Mouse (Mus musculus) activated CD4-positive, CD25-positive, alpha-beta regulatory T cell, adult 4 months (primary cell): Measurements from ENCODE around the gene Sugt1. TPM values are rescaled to one million over a fixed set of nuclear protein-coding genes. Genes with fewer than 3 reads are reported as not detected.

Experiments used
- ATAC-seq: one replicate; pipeline ENCODE4 v1.8.0; 2017
- polyA plus RNA-seq, 2 experiments: library from polyadenylated mRNA; unstranded; fragments of 100-300 nt; shearing (Covaris generic); gene quantifications; one replicate each; pipeline ENCODE4 v1.2.1; 2017

Sugt1 gene
- polyA plus RNA-seq, 2 experiments from 2014 or later = 147 to 171 TPM

GRCm38 (mm10) chr14:79677891-79678687 is 90.6 kb downstream of the Sugt1 start:
- ATAC-seq = no peak

- ATAC-seq = no peak
Observed at GRCm38 (mm10) chr14:79680652-79681051, 93.2 kb downstream of the Sugt1 start.

Other genes starting within 250 kb of the Sugt1 start
- gene Naa16, start 196.9 kb upstream of the Sugt1 start, polyA plus RNA-seq = 10 to 100 TPM; 59.7 to 67.3 TPM
- 1 to 10 TPM; 6.2 to 7.5 TPM for gene Mtrf1, start 189.9 kb upstream of the Sugt1 start, polyA plus RNA-seq
- gene Kbtbd7, start 161.2 kb upstream of the Sugt1 start, polyA plus RNA-seq = 1 to 10 TPM in 1 of 2 experiments, under 1 TPM in 1; 0.65 to 1.9 TPM
- gene Kbtbd6, start 135.9 kb upstream of the Sugt1 start, polyA plus RNA-seq = under 1 TPM; 0.25 to 0.61 TPM
- 100 to 1,000 TPM; 122 to 145 TPM for gene Elf1, start 106.5 kb upstream of the Sugt1 start, polyA plus RNA-seq
- 10 to 100 TPM; 25.7 to 32.5 TPM for gene Wbp4, start 106.2 kb upstream of the Sugt1 start, polyA plus RNA-seq
- not detected for gene Cnmd, start 74.5 kb downstream of the Sugt1 start, polyA plus RNA-seq
- gene Pcdh8, start 183.6 kb downstream of the Sugt1 start, polyA plus RNA-seq = not detected